Mouse (Mus musculus) cerebellum, postnatal 10 days (tissue): ENCODE data around the gene Ring1.

ENCODE experiments used
- DNase-seq, 2 experiments: peaks; one replicate each; pipeline ENCODE4 v3.0.0; 2021; ENCODE audit warnings: mixed read lengths in 2 of 2

The Ring1 gene

GRCm38 (mm10) chr17:34024317-34024821 is at the start of gene Ring1:
Gene Ring1 (minus strand): TSS chr17:34024680.
- peak; percentile 94 to 95 for DNase-seq

GRCm38 (mm10) chr17:34072091-34072490 is 47.6 kb upstream of the Ring1 start:
- DNase-seq = no peak

- no peak for DNase-seq
Observed at GRCm38 (mm10) chr17:34068864-34069263, 44.4 kb upstream of the Ring1 start.

- DNase-seq = no peak
Observed at GRCm38 (mm10) chr17:34057224-34057623, 32.7 kb upstream of the Ring1 start.

GRCm38 (mm10) chr17:34047404-34048050 is 23.0 kb upstream of the Ring1 start:
- DNase-seq = no peak

- DNase-seq = no peak
Observed at GRCm38 (mm10) chr17:34045941-34046340, 21.5 kb upstream of the Ring1 start.

GRCm38 (mm10) chr17:34039562-34040450 is 15.3 kb upstream of the Ring1 start:
- DNase-seq = peak; percentile 67 to 69

GRCm38 (mm10) chr17:34038878-34039561 is 14.5 kb upstream of the Ring1 start, which contains the start of gene Col11a2:
Gene Col11a2 (plus strand): TSS chr17:34039437.
- DNase-seq = peak; percentile 48 to 52

- DNase-seq = peak; percentile 61 to 76
Observed at GRCm38 (mm10) chr17:34038440-34038839, 14.0 kb upstream of the Ring1 start.

GRCm38 (mm10) chr17:34037241-34037640 is 12.8 kb upstream of the Ring1 start:
- peak in 1 of 2 experiments; percentile 5 for DNase-seq

- DNase-seq = peak; percentile 5 to 32
Observed at GRCm38 (mm10) chr17:34036647-34037046, 12.2 kb upstream of the Ring1 start.

GRCm38 (mm10) chr17:34035517-34035916 is 11.0 kb upstream of the Ring1 start:
- DNase-seq = peak; percentile 27 to 29

- DNase-seq = peak; percentile 81 to 86
Observed at GRCm38 (mm10) chr17:34034064-34034463, 9.6 kb upstream of the Ring1 start.

- DNase-seq = peak; percentile 55 to 59
Observed at GRCm38 (mm10) chr17:34033441-34033840, 9.0 kb upstream of the Ring1 start.

GRCm38 (mm10) chr17:34032806-34033205 is 8.3 kb upstream of the Ring1 start:
- DNase-seq = peak; percentile 53 to 61

GRCm38 (mm10) chr17:34032174-34032632 is 7.7 kb upstream of the Ring1 start:
- DNase-seq = no peak

- DNase-seq = peak; percentile 99 to 100
Observed at GRCm38 (mm10) chr17:34031465-34032173, 7.1 kb upstream of the Ring1 start, which contains the start of the genes Slc39a7 and Rxrb. Gene Slc39a7 (minus strand): TSS chr17:34031682. Gene Rxrb (plus strand): TSS chr17:34031812.

- no peak for DNase-seq
Observed at GRCm38 (mm10) chr17:34030861-34031326, 6.4 kb upstream of the Ring1 start.

GRCm38 (mm10) chr17:34029890-34030595 is 5.6 kb upstream of the Ring1 start:
- no peak for DNase-seq

- no peak for DNase-seq
Observed at GRCm38 (mm10) chr17:34029150-34029889, 4.8 kb upstream of the Ring1 start.
